Mouse (Mus musculus): Measurements from ENCODE around the gene Nckap5l. TPM values are rescaled to one million over a fixed set of nuclear protein-coding genes. Genes with fewer than 3 reads are reported as not detected.
A peak's percentile ranks its signal among the peaks of the same experiment; 100 is the strongest.

Nckap5l gene
- polyA plus RNA-seq, 1 experiment from 2014 or later, result 9.1 TPM

GRCm38 (mm10) chr15:99498356-99498755 lies 40.8 kb upstream of the Nckap5l start:
- no peak overlapping the region for H3K4me3 ChIP-seq (ENCODE audit: low read depth, low read length)
- H3K9ac ChIP-seq (ENCODE audit: low read length), result no peak overlapping the region
- H3K4me1 ChIP-seq (ENCODE audit: control insufficient read depth, insufficient read depth, low read length), result peaks cover 15% of the 10 kb centered on the region
- no peak overlapping the region for H3K27ac ChIP-seq (ENCODE audit: low read depth, low read length)
- DNase-seq (ENCODE audit: low spot score) (no peak), ATAC-seq (no peak)
- no peaks in the 10 kb centered on the region for H3K9me3 ChIP-seq (replicated peaks; ENCODE audit: control insufficient read depth, low read length)
- no peaks in the 10 kb centered on the region for H3K36me3 ChIP-seq (ENCODE audit: control insufficient read depth, insufficient read depth, low read length)
- 89% methylated on average over 4 of the region's 4 CpGs for WGBS
- H3K4me2 ChIP-seq (ENCODE audit: low read length), result no peak overlapping the region
- H3K27me3 ChIP-seq (replicated peaks; ENCODE audit: control insufficient read depth, insufficient read depth, low read length), result no peaks in the 10 kb centered on the region

DNA sequence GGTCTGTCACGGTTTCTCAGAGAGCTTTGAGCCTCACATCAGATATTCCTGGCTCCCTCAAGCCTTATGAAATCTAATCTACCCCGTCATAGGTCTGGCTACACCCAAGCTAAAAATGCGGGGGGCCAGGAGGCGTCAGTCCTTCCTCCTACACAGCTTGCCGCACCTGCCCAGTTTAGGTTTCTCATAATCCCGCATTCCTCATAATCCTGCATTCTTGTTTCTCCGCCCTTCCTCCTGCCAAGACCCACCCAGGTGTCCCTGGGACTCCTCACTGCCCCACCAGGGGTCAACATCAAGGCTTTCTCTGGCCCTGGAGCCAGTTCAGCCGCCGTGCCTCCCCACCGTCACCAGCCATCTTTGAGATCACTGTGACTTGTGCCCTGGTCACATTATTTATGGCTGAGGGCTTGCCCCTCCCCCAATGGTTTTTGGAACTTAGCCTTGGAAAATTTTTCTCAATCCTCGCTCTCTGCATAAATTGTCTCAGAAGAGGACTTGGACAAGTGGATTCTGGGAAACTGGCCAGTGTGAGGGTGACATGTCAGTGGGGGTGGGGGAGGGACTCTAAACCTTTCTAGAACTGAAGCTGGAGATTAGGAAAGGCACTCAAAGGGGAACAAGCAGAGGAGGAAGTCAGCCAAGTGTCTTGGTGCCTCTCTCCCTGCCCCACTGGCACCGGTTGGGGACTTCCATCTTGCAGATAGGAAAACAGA lies 40.1 kb upstream of the Nckap5l start:
- Histone ChIP-seq H3K27ac (ENCODE audit: low read depth, low read length) (no peak overlapping the region), H3K4me3 (ENCODE audit: low read depth, low read length) (no peak overlapping the region), H3K27me3 (replicated peaks; ENCODE audit: control insufficient read depth, insufficient read depth, low read length) (no peaks in the 10 kb centered on the region), H3K9me3 (replicated peaks; ENCODE audit: control insufficient read depth, low read length) (no peaks in the 10 kb centered on the region), H3K9ac (ENCODE audit: low read length) (peak overlapping the region; percentile 29; the same call in 1 of the 2 replicates), H3K4me1 (ENCODE audit: control insufficient read depth, insufficient read depth, low read length) (peaks cover 14% of the 10 kb centered on the region), H3K36me3 (ENCODE audit: control insufficient read depth, insufficient read depth, low read length) (no peaks in the 10 kb centered on the region), H3K4me2 (ENCODE audit: low read length) (no peak overlapping the region)
- DNase-seq (ENCODE audit: low spot score) (peak; percentile 45), ATAC-seq (peak; percentile 18; the same call in 1 of the 2 replicates)
- WGBS, result 40% methylated on average over 12 of the region's 12 CpGs

DNA sequence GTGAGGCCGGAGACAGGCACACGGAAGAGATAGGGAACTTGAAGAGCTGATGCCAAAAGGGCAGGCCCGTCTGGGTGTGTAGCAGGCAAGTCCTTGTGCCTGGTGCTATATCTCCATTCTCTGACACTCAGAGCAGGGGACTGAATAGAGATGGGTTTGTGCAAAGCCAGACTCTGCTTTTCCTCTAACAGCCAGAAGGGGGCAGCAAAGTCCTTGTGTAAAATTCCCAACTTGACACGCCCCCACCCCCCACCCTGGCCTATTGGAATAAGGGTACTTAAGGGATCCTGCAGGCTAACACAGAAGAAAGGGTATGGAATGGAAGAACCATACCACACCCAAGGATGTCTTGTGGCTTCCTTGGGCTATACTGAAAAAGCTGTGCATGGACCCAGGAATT lies 39.5 kb upstream of the Nckap5l start:
- DNase-seq (ENCODE audit: low spot score), result peak; percentile 90
- Histone ChIP-seq H3K9me3 (replicated peaks; ENCODE audit: control insufficient read depth, low read length) (no peaks in the 10 kb centered on the region), H3K27ac (ENCODE audit: low read depth, low read length) (no peak overlapping the region), H3K4me2 (ENCODE audit: low read length) (no peak overlapping the region), H3K36me3 (ENCODE audit: control insufficient read depth, insufficient read depth, low read length) (no peaks in the 10 kb centered on the region), H3K27me3 (replicated peaks; ENCODE audit: control insufficient read depth, insufficient read depth, low read length) (no peaks in the 10 kb centered on the region), H3K4me1 (ENCODE audit: control insufficient read depth, insufficient read depth, low read length) (peaks cover 9% of the 10 kb centered on the region), H3K4me3 (ENCODE audit: low read depth, low read length) (no peak overlapping the region), H3K9ac (ENCODE audit: low read length) (peak overlapping the region; percentile 29; the same call in 1 of the 2 replicates)
- 13% methylated on average over 4 of the region's 4 CpGs for WGBS
- peak; percentile 62 for ATAC-seq

- Histone ChIP-seq H3K4me2 (ENCODE audit: low read length) (no peak overlapping the region), H3K4me1 (ENCODE audit: control insufficient read depth, insufficient read depth, low read length) (no peaks in the 10 kb centered on the region), H3K27me3 (replicated peaks; ENCODE audit: control insufficient read depth, insufficient read depth, low read length) (no peaks in the 10 kb centered on the region), H3K9me3 (replicated peaks; ENCODE audit: control insufficient read depth, low read length) (no peaks in the 10 kb centered on the region), H3K27ac (ENCODE audit: low read depth, low read length) (no peak overlapping the region), H3K9ac (ENCODE audit: low read length) (no peak overlapping the region), H3K36me3 (ENCODE audit: control insufficient read depth, insufficient read depth, low read length) (no peaks in the 10 kb centered on the region), H3K4me3 (ENCODE audit: low read depth, low read length) (no peak overlapping the region)
- DNase-seq (ENCODE audit: low spot score), result no peak
- no peak for ATAC-seq
- 76% methylated on average over 6 of the region's 6 CpGs for WGBS
These were observed 27.2 kb upstream of the Nckap5l start for GRCm38 (mm10) chr15:99484745-99485144.

DNA sequence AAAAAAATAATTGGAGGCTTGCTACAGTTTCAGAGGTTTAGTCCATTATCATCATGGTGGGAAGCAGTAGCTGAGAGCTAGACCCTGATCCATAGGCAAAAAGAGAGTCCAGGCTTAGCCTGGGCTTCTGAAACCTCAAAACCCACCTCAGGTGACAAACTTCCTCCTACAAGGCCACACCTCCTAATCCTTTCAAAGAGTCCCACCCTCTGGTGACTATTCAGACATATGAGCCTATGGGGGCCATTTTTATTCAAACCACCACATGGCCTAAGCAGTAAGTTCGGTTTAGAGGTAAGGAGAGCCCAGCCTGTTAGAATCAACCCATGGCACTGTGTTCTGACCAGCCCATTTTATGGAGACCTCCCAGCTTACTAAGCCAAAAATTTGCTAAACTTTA lies 18.3 kb upstream of the Nckap5l start:
- Histone ChIP-seq H3K4me1 (ENCODE audit: control insufficient read depth, insufficient read depth, low read length) (no peaks in the 10 kb centered on the region), H3K27ac (ENCODE audit: low read depth, low read length) (no peak overlapping the region), H3K9ac (ENCODE audit: low read length) (no peak overlapping the region), H3K36me3 (ENCODE audit: control insufficient read depth, insufficient read depth, low read length) (no peaks in the 10 kb centered on the region; the same call in 1 of the 2 replicates), H3K4me3 (ENCODE audit: low read depth, low read length) (no peak overlapping the region), H3K27me3 (replicated peaks; ENCODE audit: control insufficient read depth, insufficient read depth, low read length) (no peaks in the 10 kb centered on the region), H3K4me2 (ENCODE audit: low read length) (no peak overlapping the region), H3K9me3 (replicated peaks; ENCODE audit: control insufficient read depth, low read length) (no peaks in the 10 kb centered on the region)
- DNase-seq (ENCODE audit: low spot score) (no peak), ATAC-seq (no peak)
- WGBS, result 82% methylated on average over 1 of the region's 1 CpGs

DNA sequence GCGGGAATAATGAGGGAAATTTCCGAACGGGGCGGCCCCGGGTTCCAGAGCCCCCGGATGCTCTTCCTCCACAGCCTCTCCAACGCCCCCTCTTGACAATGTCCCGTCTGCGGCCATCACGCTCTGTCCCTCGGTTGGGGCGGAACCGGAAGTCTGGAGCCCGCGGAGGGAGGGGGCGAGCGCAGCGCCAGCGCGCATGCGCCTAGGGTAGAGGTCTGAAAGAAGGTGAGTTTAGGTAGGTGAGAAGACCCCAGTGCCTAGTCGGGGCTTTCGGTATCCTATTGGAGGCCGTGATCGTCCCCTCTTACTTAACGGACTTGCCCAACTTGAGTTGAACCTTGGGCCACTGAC lies 17.0 kb upstream of the Nckap5l start, which contains the start of gene Bcdin3d:
Gene Bcdin3d (minus strand): TSS at position 155 of the 351 bp plus-strand sequence.
- Histone ChIP-seq H3K4me1 (ENCODE audit: control insufficient read depth, insufficient read depth, low read length) (no peaks in the 10 kb centered on the region), H3K27ac (ENCODE audit: low read depth, low read length) (peak within 1 kb of the TSS; percentile 83), H3K4me3 (ENCODE audit: low read depth, low read length) (peak within 1 kb of the TSS; percentile 83), H3K9me3 (replicated peaks; ENCODE audit: control insufficient read depth, low read length) (no peaks in the 10 kb centered on the region), H3K9ac (ENCODE audit: low read length) (peak within 1 kb of the TSS; percentile 87), H3K27me3 (replicated peaks; ENCODE audit: control insufficient read depth, insufficient read depth, low read length) (no peaks in the 10 kb centered on the region), H3K36me3 (ENCODE audit: control insufficient read depth, insufficient read depth, low read length) (peaks cover 9% of the 10 kb centered on the region; the same call in 1 of the 2 replicates), H3K4me2 (ENCODE audit: low read length) (peak within 1 kb of the TSS; percentile 66)
- 1% methylated on average over 26 of the region's 26 CpGs for WGBS
- DNase-seq (ENCODE audit: low spot score) (peak; percentile 94), ATAC-seq (peak; percentile 90)

- Histone ChIP-seq H3K4me1 (ENCODE audit: control insufficient read depth, insufficient read depth, low read length) (no peaks in the 10 kb centered on the region), H3K36me3 (ENCODE audit: control insufficient read depth, insufficient read depth, low read length) (peaks cover 9% of the 10 kb centered on the region; the same call in 1 of the 2 replicates), H3K9ac (ENCODE audit: low read length) (peak overlapping the region; percentile 87), H3K27ac (ENCODE audit: low read depth, low read length) (peak overlapping the region; percentile 83), H3K27me3 (replicated peaks; ENCODE audit: control insufficient read depth, insufficient read depth, low read length) (no peaks in the 10 kb centered on the region), H3K4me2 (ENCODE audit: low read length) (peak overlapping the region; percentile 66), H3K4me3 (ENCODE audit: low read depth, low read length) (peak overlapping the region; percentile 83), H3K9me3 (replicated peaks; ENCODE audit: control insufficient read depth, low read length) (no peaks in the 10 kb centered on the region)
- WGBS, result 8% methylated on average over 38 of the region's 38 CpGs
- peak; percentile 75 for DNase-seq (ENCODE audit: low spot score)
- peak; percentile 80 for ATAC-seq
These were observed 16.4 kb upstream of the Nckap5l start for GRCm38 (mm10) chr15:99473801-99474575.

DNA sequence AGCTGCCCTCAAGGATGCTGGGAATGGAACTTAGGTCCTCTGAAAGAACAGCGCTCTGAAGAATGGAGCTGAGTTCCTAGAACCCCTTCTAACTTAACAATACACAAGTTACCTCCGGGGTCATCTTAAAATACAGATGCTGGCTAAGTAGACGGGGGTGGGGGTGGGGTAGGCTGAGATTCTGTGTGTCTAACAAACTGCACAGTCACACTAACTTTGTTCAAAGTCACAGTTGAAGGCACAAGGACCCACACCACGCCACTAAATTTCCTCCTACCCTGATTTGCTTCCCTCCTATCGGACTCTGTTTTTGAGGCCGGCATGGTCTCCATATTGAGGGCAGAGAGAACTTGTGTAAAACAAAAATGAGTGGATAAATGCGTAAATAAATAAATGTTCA lies 15.4 kb upstream of the Nckap5l start:
- Histone ChIP-seq H3K27me3 (replicated peaks; ENCODE audit: control insufficient read depth, insufficient read depth, low read length) (no peaks in the 10 kb centered on the region), H3K9ac (ENCODE audit: low read length) (no peak overlapping the region), H3K4me1 (ENCODE audit: control insufficient read depth, insufficient read depth, low read length) (no peaks in the 10 kb centered on the region), H3K27ac (ENCODE audit: low read depth, low read length) (no peak overlapping the region), H3K4me3 (ENCODE audit: low read depth, low read length) (no peak overlapping the region), H3K9me3 (replicated peaks; ENCODE audit: control insufficient read depth, low read length) (no peaks in the 10 kb centered on the region), H3K4me2 (ENCODE audit: low read length) (no peak overlapping the region; the same call in 1 of the 2 replicates), H3K36me3 (ENCODE audit: control insufficient read depth, insufficient read depth, low read length) (peaks cover 9% of the 10 kb centered on the region; the same call in 1 of the 2 replicates)
- ATAC-seq (no peak), DNase-seq (ENCODE audit: low spot score) (no peak)
- 89% methylated on average over 7 of the region's 7 CpGs for WGBS

DNA sequence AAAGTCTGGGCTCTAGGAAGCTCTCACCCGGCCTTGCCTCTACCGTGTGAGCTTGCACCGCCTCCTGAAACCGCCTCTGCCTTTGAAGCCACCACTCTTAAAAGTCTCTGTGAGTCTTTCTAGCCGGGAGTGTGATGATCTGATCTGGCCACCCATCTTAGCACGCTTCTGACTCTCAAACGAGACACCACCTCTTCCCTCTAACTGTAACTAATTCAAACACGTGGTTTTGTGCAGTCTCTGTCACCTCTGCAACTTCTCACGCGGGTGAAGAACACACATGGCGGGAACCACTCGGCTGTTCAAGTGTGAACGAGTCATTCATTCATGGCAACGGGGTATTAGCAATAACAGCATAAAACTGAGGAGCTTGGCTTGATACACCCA lies 14.1 kb upstream of the Nckap5l start:
- H3K9me3 ChIP-seq (replicated peaks; ENCODE audit: control insufficient read depth, low read length), result no peaks in the 10 kb centered on the region
- WGBS, result 85% methylated on average over 14 of the region's 14 CpGs
- no peak overlapping the region for H3K27ac ChIP-seq (ENCODE audit: low read depth, low read length)
- H3K9ac ChIP-seq (ENCODE audit: low read length), result no peak overlapping the region
- DNase-seq (ENCODE audit: low spot score) (no peak), ATAC-seq (no peak)
- H3K27me3 ChIP-seq (replicated peaks; ENCODE audit: control insufficient read depth, insufficient read depth, low read length), result no peaks in the 10 kb centered on the region
- H3K4me3 ChIP-seq (ENCODE audit: low read depth, low read length), result no peak overlapping the region
- peaks cover 9% of the 10 kb centered on the region; the same call in 1 of the 2 replicates for H3K36me3 ChIP-seq (ENCODE audit: control insufficient read depth, insufficient read depth, low read length)
- H3K4me1 ChIP-seq (ENCODE audit: control insufficient read depth, insufficient read depth, low read length), result no peaks in the 10 kb centered on the region
- H3K4me2 ChIP-seq (ENCODE audit: low read length), result no peak overlapping the region
